Mouse (Mus musculus): ENCODE measurements around the gene Ndufs1. TPM values are rescaled to one million over a fixed set of nuclear protein-coding genes. Genes with fewer than 3 reads are reported as not detected.
"Not testable (repeated sequence)": the region's sequence is repeated elsewhere in the genome, so short reads cannot be mapped to it uniquely, and the experiment has no call there.

Ndufs1 gene
- polyA plus RNA-seq, 1 experiment, result 166 TPM

DNA sequence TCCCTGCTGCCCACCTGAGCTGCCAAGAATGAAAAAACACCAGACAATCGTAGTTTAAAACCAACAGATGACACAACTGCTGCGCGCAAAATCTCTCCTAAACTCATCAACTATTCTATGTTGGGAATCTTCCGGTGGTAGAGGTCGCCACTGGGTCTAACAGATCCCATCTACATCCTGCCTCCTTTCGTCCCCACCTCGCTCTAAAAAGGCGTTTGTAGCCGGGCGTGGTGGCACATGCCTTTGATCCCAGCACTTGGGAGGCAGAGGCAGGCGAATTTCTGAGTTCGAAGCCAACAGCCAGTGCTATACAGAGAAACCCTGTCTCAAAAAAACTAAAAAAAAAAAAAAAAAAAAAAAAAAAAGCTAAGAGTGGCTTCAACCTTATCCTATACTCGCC lies 36.4 kb downstream of the Ndufs1 start:
- 93% methylated on average over 13 of the region's 13 CpGs for WGBS
- no peak overlapping the region for H3K27ac ChIP-seq (ENCODE audit: insufficient read depth, low read length)
- no peak for DNase-seq
- H3K4me3 ChIP-seq (replicated peaks; ENCODE audit: insufficient read depth, low read depth, low read length), result no peak overlapping the region
- TF ChIP-seq CTCF (IDR thresholded peaks at IDR 0.05; ENCODE audit: borderline replicate concordance, insufficient read depth, low read depth, low read length), result no peak
- no peak for TF ChIP-seq POLR2A (IDR thresholded peaks at IDR 0.05; ENCODE audit: borderline replicate concordance, insufficient read depth, low read length)
- H3K4me1 ChIP-seq (ENCODE audit: control insufficient read depth, insufficient read depth, low read length), result no peaks in the 10 kb centered on the region
- H3K27me3 ChIP-seq (ENCODE audit: control insufficient read depth, insufficient read depth, low read length), result no peaks in the 10 kb centered on the region

DNA sequence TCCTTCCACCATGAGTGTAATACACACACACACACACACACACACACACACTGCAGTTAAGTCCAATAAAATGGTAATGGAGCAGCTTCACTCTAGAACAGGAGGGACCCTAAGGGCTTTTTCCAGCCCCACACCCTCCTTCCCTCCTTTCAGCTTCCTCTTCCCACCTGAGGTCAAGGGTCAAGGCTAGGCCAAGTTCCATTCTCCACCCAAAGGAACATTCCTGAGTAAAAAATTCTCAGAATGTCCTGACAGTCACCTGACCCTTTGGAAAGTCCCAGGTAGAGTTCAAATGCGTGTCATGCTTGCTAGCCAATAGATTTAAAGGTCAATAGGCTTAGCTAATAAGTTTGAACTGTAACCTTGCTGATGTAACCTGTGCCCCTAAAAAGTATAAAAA lies 38.0 kb downstream of the Ndufs1 start:
- H3K4me1 ChIP-seq (ENCODE audit: control insufficient read depth, insufficient read depth, low read length); DNase-seq; H3K27me3 ChIP-seq (ENCODE audit: control insufficient read depth, insufficient read depth, low read length); H3K27ac ChIP-seq (ENCODE audit: insufficient read depth, low read length); H3K4me3 ChIP-seq (replicated peaks; ENCODE audit: insufficient read depth, low read depth, low read length): not testable (repeated sequence)
- 94% methylated on average over 1 of the region's 1 CpGs for WGBS

- Histone ChIP-seq H3K27me3 (ENCODE audit: control insufficient read depth, insufficient read depth, low read length) (no peaks in the 10 kb centered on the region), H3K4me1 (ENCODE audit: control insufficient read depth, insufficient read depth, low read length) (no peaks in the 10 kb centered on the region), H3K4me3 (replicated peaks; ENCODE audit: insufficient read depth, low read depth, low read length) (no peak overlapping the region), H3K27ac (ENCODE audit: insufficient read depth, low read length) (no peak overlapping the region)
- 78% methylated on average over 2 of the region's 2 CpGs for WGBS
- TF ChIP-seq CTCF (IDR thresholded peaks at IDR 0.05; ENCODE audit: borderline replicate concordance, insufficient read depth, low read depth, low read length) (no peak), POLR2A (IDR thresholded peaks at IDR 0.05; ENCODE audit: borderline replicate concordance, insufficient read depth, low read length) (no peak)
- DNase-seq, result no peak
Observed at GRCm38 (mm10) chr1:63137971-63138370, 38.7 kb downstream of the Ndufs1 start.

DNA sequence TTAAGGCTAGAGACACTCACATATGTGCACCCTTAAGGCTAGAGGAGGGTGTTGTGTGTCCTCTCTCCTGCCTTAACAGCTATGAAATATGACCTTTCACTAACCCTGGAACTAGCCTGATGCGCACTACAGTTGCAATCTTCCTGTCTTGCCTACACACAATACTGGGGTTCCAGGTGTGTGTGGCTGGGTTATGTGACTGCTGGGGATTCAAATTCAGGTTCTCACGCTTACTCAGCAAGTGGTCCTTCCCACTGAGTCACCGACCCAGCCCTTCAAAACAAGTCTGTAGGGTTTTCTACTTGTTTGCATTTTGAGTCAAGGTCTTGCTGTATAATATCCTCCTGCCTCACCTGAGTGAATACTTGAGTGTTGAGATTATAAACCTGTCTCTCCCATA lies 42.1 kb downstream of the Ndufs1 start:
- 82% methylated on average over 3 of the region's 3 CpGs for WGBS

DNA sequence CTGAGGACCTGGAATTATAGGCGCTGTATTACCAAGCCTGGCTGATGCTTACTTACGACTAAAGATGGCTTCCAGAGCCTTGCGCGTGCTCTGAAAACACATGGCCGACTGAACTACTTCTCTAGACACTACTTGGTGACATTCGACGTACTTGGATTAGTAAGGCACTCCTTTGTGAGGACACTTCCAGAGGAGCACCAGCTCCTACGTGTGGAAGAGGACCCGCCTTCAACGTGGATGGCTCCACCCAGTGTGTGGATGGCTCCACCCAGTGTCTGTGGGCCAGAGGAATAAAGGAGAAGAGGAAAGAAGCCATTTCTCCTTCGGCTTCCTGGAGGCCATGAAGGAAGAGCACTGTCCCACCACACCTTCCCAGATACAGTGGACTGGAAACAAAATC lies 44.9 kb downstream of the Ndufs1 start:
- 91% methylated on average over 11 of the region's 11 CpGs for WGBS
- TF ChIP-seq CTCF (IDR thresholded peaks at IDR 0.05; ENCODE audit: borderline replicate concordance, insufficient read depth, low read depth, low read length), result no peak
- TF ChIP-seq POLR2A (IDR thresholded peaks at IDR 0.05; ENCODE audit: borderline replicate concordance, insufficient read depth, low read length), result no peak
- H3K4me3 ChIP-seq (replicated peaks; ENCODE audit: insufficient read depth, low read depth, low read length), result no peak overlapping the region

More for the DNA sequence above, 42.1 kb downstream of the Ndufs1 start:
- TF ChIP-seq POLR2A (IDR thresholded peaks at IDR 0.05; ENCODE audit: borderline replicate concordance, insufficient read depth, low read length) (no peak), CTCF (IDR thresholded peaks at IDR 0.05; ENCODE audit: borderline replicate concordance, insufficient read depth, low read depth, low read length) (no peak)
- no peaks in the 10 kb centered on the region for H3K27me3 ChIP-seq (ENCODE audit: control insufficient read depth, insufficient read depth, low read length)
- H3K27ac ChIP-seq (ENCODE audit: insufficient read depth, low read length), result no peak overlapping the region
- no peak overlapping the region for H3K4me3 ChIP-seq (replicated peaks; ENCODE audit: insufficient read depth, low read depth, low read length)
- DNase-seq, result no peak
- H3K4me1 ChIP-seq (ENCODE audit: control insufficient read depth, insufficient read depth, low read length), result no peaks in the 10 kb centered on the region

GRCm38 (mm10) chr1:63130883-63131282 lies 45.8 kb downstream of the Ndufs1 start:
- H3K4me1 ChIP-seq (ENCODE audit: control insufficient read depth, insufficient read depth, low read length), result no peaks in the 10 kb centered on the region
- no peak for DNase-seq
- H3K27ac ChIP-seq (ENCODE audit: insufficient read depth, low read length), result no peak overlapping the region
- H3K27me3 ChIP-seq (ENCODE audit: control insufficient read depth, insufficient read depth, low read length), result no peaks in the 10 kb centered on the region
- no peak for TF ChIP-seq CTCF (IDR thresholded peaks at IDR 0.05; ENCODE audit: borderline replicate concordance, insufficient read depth, low read depth, low read length)
- TF ChIP-seq POLR2A (IDR thresholded peaks at IDR 0.05; ENCODE audit: borderline replicate concordance, insufficient read depth, low read length), result no peak
- 85% methylated on average over 2 of the region's 2 CpGs for WGBS
- H3K4me3 ChIP-seq (replicated peaks; ENCODE audit: insufficient read depth, low read depth, low read length), result no peak overlapping the region

More for the DNA sequence above, 44.9 kb downstream of the Ndufs1 start:
- Histone ChIP-seq H3K27ac (ENCODE audit: insufficient read depth, low read length) (no peak overlapping the region), H3K27me3 (ENCODE audit: control insufficient read depth, insufficient read depth, low read length) (no peaks in the 10 kb centered on the region), H3K4me1 (ENCODE audit: control insufficient read depth, insufficient read depth, low read length) (no peaks in the 10 kb centered on the region)
- no peak for DNase-seq

GRCm38 (mm10) chr1:63129857-63130690 lies 46.6 kb downstream of the Ndufs1 start:
- 24% methylated on average over 18 of the region's 18 CpGs for WGBS
- Histone ChIP-seq H3K4me3 (replicated peaks; ENCODE audit: insufficient read depth, low read depth, low read length) (no peak overlapping the region), H3K4me1 (ENCODE audit: control insufficient read depth, insufficient read depth, low read length) (no peaks in the 10 kb centered on the region), H3K27ac (ENCODE audit: insufficient read depth, low read length) (no peak overlapping the region), H3K27me3 (ENCODE audit: control insufficient read depth, insufficient read depth, low read length) (no peaks in the 10 kb centered on the region)
- no peak for DNase-seq
- no peak for TF ChIP-seq POLR2A (IDR thresholded peaks at IDR 0.05; ENCODE audit: borderline replicate concordance, insufficient read depth, low read length)
- TF ChIP-seq CTCF (IDR thresholded peaks at IDR 0.05; ENCODE audit: borderline replicate concordance, insufficient read depth, low read depth, low read length), result no peak

- 20% methylated on average over 3 of the region's 3 CpGs for WGBS
- TF ChIP-seq CTCF (IDR thresholded peaks at IDR 0.05; ENCODE audit: borderline replicate concordance, insufficient read depth, low read depth, low read length) (no peak), POLR2A (IDR thresholded peaks at IDR 0.05; ENCODE audit: borderline replicate concordance, insufficient read depth, low read length) (no peak)
- no peak overlapping the region for H3K27ac ChIP-seq (ENCODE audit: insufficient read depth, low read length)
- no peaks in the 10 kb centered on the region for H3K4me1 ChIP-seq (ENCODE audit: control insufficient read depth, insufficient read depth, low read length)
- no peak for DNase-seq
- H3K4me3 ChIP-seq (replicated peaks; ENCODE audit: insufficient read depth, low read depth, low read length), result no peak overlapping the region
- no peaks in the 10 kb centered on the region for H3K27me3 ChIP-seq (ENCODE audit: control insufficient read depth, insufficient read depth, low read length)
Observed at GRCm38 (mm10) chr1:63129273-63129672, 47.4 kb downstream of the Ndufs1 start.

All from cerebellum, adult 2 months (tissue).